Mouse (Mus musculus) neural tube, embryonic 11.5 days (tissue): ENCODE measurements around the gene Fam160a1. TPM values are rescaled to one million over a fixed set of nuclear protein-coding genes. Genes with fewer than 3 reads are reported as not detected.
A peak's percentile ranks its signal among the peaks of the same experiment; 100 is the strongest.

ENCODE experiments used
- ATAC-seq: fragments of 200-750 bp; cut with Nextera tagmentation; 2 replicates; pipeline ENCODE4 v1.8.0; 2017; ENCODE audit warnings: moderate number of reproducible peaks, mild to moderate bottlenecking, moderate TSS enrichment, moderate library complexity; ENCODE audit not compliant: insufficient read depth, low FRiP score, low TSS enrichment
- DNase-seq: peaks from one replicate; pipeline ENCODE4 v3.0.0-alpha.2; 2015; ENCODE audit warnings: low spot score
- H3K27ac ChIP-seq: fragments of 300-500 bp; sonication (generic); 2 replicates; pipeline ENCODE4 v1.5.1; 2014; ENCODE audit warnings: low read depth, mild to moderate bottlenecking, low read length
- H3K27me3 ChIP-seq: fragments of 300-500 bp; sonication (generic); 2 replicates; pipeline ENCODE4 v1.6.1; 2014; ENCODE audit warnings: mild to moderate bottlenecking, low read length, mixed read lengths; ENCODE audit not compliant: control insufficient read depth, insufficient read depth
- H3K36me3 ChIP-seq: fragments of 300-500 bp; sonication (generic); 2 replicates; pipeline ENCODE4 v1.6.1; 2014; ENCODE audit warnings: mild to moderate bottlenecking, low read length, moderate library complexity, mixed read lengths; ENCODE audit not compliant: control insufficient read depth, insufficient read depth
- H3K4me1 ChIP-seq: fragments of 300-500 bp; sonication (generic); 2 replicates; pipeline ENCODE4 v1.6.1; 2014; ENCODE audit warnings: low read length, mixed read lengths; ENCODE audit not compliant: control insufficient read depth, insufficient read depth
- H3K4me2 ChIP-seq: fragments of 300-500 bp; sonication (generic); 2 replicates; pipeline ENCODE4 v1.6.1; 2014; ENCODE audit warnings: low read depth, mild to moderate bottlenecking, moderate library complexity
- H3K4me3 ChIP-seq: fragments of 300-500 bp; sonication (generic); 2 replicates; pipeline ENCODE4 v1.5.1; 2014; ENCODE audit warnings: low read depth, low read length
- H3K9ac ChIP-seq: fragments of 300-500 bp; sonication (generic); 2 replicates; pipeline ENCODE4 v1.6.1; 2014; ENCODE audit warnings: mild to moderate bottlenecking, low read length
- H3K9me3 ChIP-seq: fragments of 300-500 bp; sonication (generic); 2 replicates; pipeline ENCODE4 v1.6.1; 2016; ENCODE audit warnings: low read length; ENCODE audit not compliant: control insufficient read depth
- WGBS: fragments of 180-500 bp; shearing (Covaris S2); extraction: QIAGEN DNeasy Blood & Tissue Kit; methylation state at CpG from one replicate; pipeline ENCODE4 v1.1.7; 2014; 5-methylcytosine and 5-hydroxymethylcytosine counted together
- polyA plus RNA-seq: library from polyadenylated mRNA; unstranded; fragments of >200 nt; fragmentation: Nextera tagmentation; extraction: Ambion mirVana; gene quantifications from 2 replicates; pipeline ENCODE4 v1.2.1, GENCODE M21; 2014

Gene Fam160a1
- polyA plus RNA-seq, 1 experiment from 2014 or later, result 0.84 TPM

DNA sequence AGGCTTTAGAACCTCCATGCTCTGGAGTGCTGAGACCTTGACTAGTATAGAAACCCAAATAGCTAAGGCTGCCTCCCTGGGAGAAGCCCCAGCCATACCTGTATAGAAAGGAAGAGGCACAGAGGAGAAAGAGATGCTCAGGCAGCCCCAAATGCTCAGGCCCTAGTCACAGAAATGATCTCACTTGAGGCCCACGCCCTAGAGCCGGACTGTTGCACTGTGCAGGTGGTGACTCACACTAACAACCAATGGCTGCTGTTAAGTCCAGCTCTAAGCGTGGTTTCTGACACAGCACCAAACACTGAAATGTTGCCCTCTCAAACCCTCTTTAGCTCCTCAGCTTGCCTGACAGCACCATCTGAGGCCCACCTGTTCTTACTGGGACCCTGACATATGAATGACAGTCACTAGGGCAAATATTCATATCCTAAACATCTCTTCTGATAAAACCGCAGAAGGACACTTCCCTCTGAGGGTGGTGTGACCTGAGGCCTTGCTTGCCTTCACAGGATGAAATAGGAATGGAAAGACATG lies 101.3 kb downstream of the Fam160a1 start:
- no peak for ATAC-seq
- no peak for DNase-seq
- Histone ChIP-seq H3K27ac (no peak overlapping the region), H3K9me3 (no peaks in the 10 kb centered on the region), H3K4me3 (no peak overlapping the region), H3K9ac (no peak overlapping the region), H3K4me2 (no peak overlapping the region), H3K4me1 (no peaks in the 10 kb centered on the region), H3K27me3 (no peaks in the 10 kb centered on the region), H3K36me3 (no peaks in the 10 kb centered on the region)
- WGBS, result 90% methylated on average over 4 of the region's 4 CpGs

- no peak overlapping the region for H3K4me2 ChIP-seq
- 84% methylated on average over 7 of the region's 7 CpGs for whole genome bisulfite sequencing
- H3K27ac ChIP-seq, result no peak overlapping the region
- no peaks in the 10 kb centered on the region for H3K36me3 ChIP-seq
- no peak overlapping the region for H3K4me3 ChIP-seq
- no peaks in the 10 kb centered on the region for H3K9me3 ChIP-seq
- DNase-seq, result no peak
- ATAC-seq, result no peak
- no peaks in the 10 kb centered on the region for H3K4me1 ChIP-seq
- no peak overlapping the region for H3K9ac ChIP-seq
- H3K27me3 ChIP-seq, result no peaks in the 10 kb centered on the region
Measured at GRCm38 (mm10) chr3:85713936-85714709, 103.0 kb downstream of the Fam160a1 start.

GRCm38 (mm10) chr3:85710695-85711094 lies 106.4 kb downstream of the Fam160a1 start:
- Histone ChIP-seq H3K27me3 (no peaks in the 10 kb centered on the region), H3K27ac (no peak overlapping the region), H3K4me2 (no peak overlapping the region), H3K4me1 (no peaks in the 10 kb centered on the region), H3K4me3 (no peak overlapping the region), H3K36me3 (no peaks in the 10 kb centered on the region), H3K9ac (no peak overlapping the region), H3K9me3 (no peaks in the 10 kb centered on the region)
- DNase-seq (no peak), ATAC-seq (no peak)
- 74% methylated on average over 8 of the region's 8 CpGs for WGBS

- H3K27ac ChIP-seq, result no peak overlapping the region
- H3K27me3 ChIP-seq, result no peaks in the 10 kb centered on the region
- H3K4me1 ChIP-seq, result no peaks in the 10 kb centered on the region
- H3K4me2 ChIP-seq, result no peak overlapping the region
- ATAC-seq (no peak), DNase-seq (peak; percentile 61)
- WGBS, result 42% methylated on average over 7 of the region's 7 CpGs
- H3K4me3 ChIP-seq, result no peak overlapping the region
- H3K36me3 ChIP-seq, result no peaks in the 10 kb centered on the region
- no peaks in the 10 kb centered on the region for H3K9me3 ChIP-seq
- no peak overlapping the region for H3K9ac ChIP-seq
Measured at GRCm38 (mm10) chr3:85707421-85707820, 109.7 kb downstream of the Fam160a1 start.

- Histone ChIP-seq H3K36me3 (no peaks in the 10 kb centered on the region), H3K27me3 (no peaks in the 10 kb centered on the region), H3K4me3 (no peak overlapping the region), H3K9ac (peak overlapping the region; percentile 22; the same call in 1 of the 2 replicates), H3K9me3 (no peaks in the 10 kb centered on the region), H3K27ac (no peak overlapping the region), H3K4me2 (no peak overlapping the region), H3K4me1 (no peaks in the 10 kb centered on the region)
- ATAC-seq (no peak), DNase-seq (no peak)
- 50% methylated on average over 6 of the region's 6 CpGs for WGBS
Measured at GRCm38 (mm10) chr3:85703141-85703882, 113.8 kb downstream of the Fam160a1 start.

DNA sequence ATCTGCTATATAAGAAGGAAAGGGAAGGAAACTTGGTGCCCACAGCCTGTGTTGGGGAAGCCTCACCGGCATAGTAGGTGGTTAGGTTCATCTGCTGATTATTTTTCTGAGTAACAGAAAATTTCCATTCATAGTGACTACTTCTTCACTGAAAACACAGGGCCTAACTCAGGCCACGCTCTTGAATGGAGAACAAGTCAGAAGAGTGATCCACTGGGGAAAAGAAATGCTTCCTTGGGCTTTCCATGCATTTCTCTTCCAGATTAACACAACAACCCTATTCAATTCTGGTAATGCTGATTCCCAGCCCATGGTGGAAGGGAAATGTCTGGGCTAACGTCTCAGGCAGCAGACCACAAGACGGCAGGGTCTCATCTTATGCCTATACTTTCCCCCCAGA lies 118.6 kb downstream of the Fam160a1 start:
- Histone ChIP-seq H3K9ac (no peak overlapping the region), H3K9me3 (no peaks in the 10 kb centered on the region), H3K4me1 (no peaks in the 10 kb centered on the region), H3K27ac (no peak overlapping the region), H3K4me2 (no peak overlapping the region), H3K4me3 (no peak overlapping the region), H3K27me3 (no peaks in the 10 kb centered on the region), H3K36me3 (no peaks in the 10 kb centered on the region)
- DNase-seq (no peak), ATAC-seq (no peak)
- 89% methylated on average over 4 of the region's 4 CpGs for WGBS

DNA sequence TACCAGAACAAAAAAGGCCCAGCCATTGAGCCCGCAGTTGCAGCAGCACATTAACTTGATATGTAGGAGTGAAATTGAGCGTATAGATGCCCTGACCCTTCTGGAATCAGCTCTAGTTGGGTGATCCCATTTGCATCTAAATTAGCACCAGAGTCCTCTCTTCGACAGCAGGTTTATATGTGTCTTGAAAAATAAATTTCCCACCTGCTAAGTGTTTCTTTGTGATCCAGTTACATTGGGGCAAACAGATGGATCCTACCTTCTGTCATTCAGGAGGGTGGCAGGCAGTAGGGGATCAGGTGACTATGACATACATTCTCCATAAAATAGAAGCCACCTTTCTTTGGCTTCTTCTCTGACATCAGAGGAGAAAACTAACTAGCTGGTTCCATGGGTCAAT lies 122.0 kb downstream of the Fam160a1 start:
- Histone ChIP-seq H3K36me3 (no peaks in the 10 kb centered on the region), H3K4me2 (no peak overlapping the region), H3K4me1 (no peaks in the 10 kb centered on the region), H3K4me3 (no peak overlapping the region), H3K27ac (no peak overlapping the region), H3K27me3 (no peaks in the 10 kb centered on the region), H3K9me3 (no peaks in the 10 kb centered on the region), H3K9ac (no peak overlapping the region)
- no peak for DNase-seq
- WGBS, result 66% methylated on average over 3 of the region's 3 CpGs
- no peak for ATAC-seq

DNA sequence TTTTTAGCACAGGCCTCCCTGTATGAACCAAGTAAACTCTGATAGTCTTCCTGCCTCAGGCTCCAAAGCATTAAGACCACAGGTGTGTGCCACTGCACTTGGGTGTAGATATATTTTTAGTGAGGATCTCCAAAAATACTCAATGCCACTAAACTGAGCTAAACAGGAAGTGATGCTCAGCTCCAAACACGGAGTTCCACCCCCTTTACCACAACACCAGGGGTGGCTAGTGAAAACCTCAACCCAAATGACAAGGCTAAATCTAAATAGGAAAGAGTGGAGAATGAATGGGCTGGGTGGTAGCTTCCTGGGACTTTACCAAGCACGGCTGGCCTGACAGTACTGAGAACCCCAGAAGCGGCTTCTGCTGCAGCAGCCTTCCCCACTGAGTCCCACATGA lies 124.1 kb downstream of the Fam160a1 start:
- Histone ChIP-seq H3K36me3 (no peaks in the 10 kb centered on the region), H3K4me3 (no peak overlapping the region), H3K4me2 (no peak overlapping the region), H3K27ac (no peak overlapping the region), H3K9ac (no peak overlapping the region), H3K4me1 (no peaks in the 10 kb centered on the region), H3K27me3 (no peaks in the 10 kb centered on the region), H3K9me3 (no peaks in the 10 kb centered on the region)
- DNase-seq, result no peak
- no peak for ATAC-seq
- WGBS, result 53% methylated on average over 3 of the region's 3 CpGs
